Mouse (Mus musculus) heart, adult 8-10 months (tissue): ENCODE data around the gene Fam213b. TPM values are rescaled to one million over a fixed set of nuclear protein-coding genes. Genes with fewer than 3 reads are reported as not detected.

Experiments
- total RNA-seq, 4 experiments: library from RNA; stranded (reverse); gene quantifications; 2 replicates each; pipeline ENCODE4 v1.2.4; 2022

Gene Fam213b
- total RNA-seq, 4 experiments from 2014 or later = 92.4 to 111 (median 101) TPM

Other genes with a start within 250 kb of the Fam213b start
- not detected for gene Actrt2, start 231.3 kb downstream of the Fam213b start, total RNA-seq
- under 1 TPM in 3 of 4 experiments, not detected in 1; 0.06 to 0.34 (median 0.11) TPM for gene Ttc34, start 61.7 kb downstream of the Fam213b start, total RNA-seq
- under 1 TPM in 2 of 4 experiments, not detected in 2; 0.16 to 0.20 TPM for gene Mmel1, start 29.6 kb downstream of the Fam213b start, total RNA-seq
- 1 to 10 TPM; 4.0 to 9.1 (median 4.5) TPM for gene Tnfrsf14, start 29.4 kb upstream of the Fam213b start, total RNA-seq
- gene Hes5, start 61.8 kb upstream of the Fam213b start, total RNA-seq = not detected
- 10 to 100 TPM; 38.6 to 44.1 (median 41.2) TPM for gene Pank4, start 65.0 kb upstream of the Fam213b start, total RNA-seq
- under 1 TPM in 1 of 4 experiments, not detected in 3; 0.06 TPM for gene Plch2, start 157.6 kb upstream of the Fam213b start, total RNA-seq
- 10 to 100 TPM; 18.5 to 26.0 (median 22.6) TPM for gene Pex10, start 167.9 kb upstream of the Fam213b start, total RNA-seq
- 10 to 100 TPM; 64.2 to 73.4 (median 68.4) TPM for gene Rer1, start 187.2 kb upstream of the Fam213b start, total RNA-seq
- 1 to 10 TPM in 3 of 4 experiments, under 1 TPM in 1; 0.60 to 4.4 (median 1.8) TPM for gene Morn1, start 187.4 kb upstream of the Fam213b start, total RNA-seq